In genomic region chr8:107108978-107109720, GRCm38 (mm10) we compare ENCODE assay signal across 12 mouse cellular contexts. TPM values are rescaled to one million over a fixed set of nuclear protein-coding genes. Genes with fewer than 3 reads are reported as not detected.
DNase-seq lines count a peak whose midpoint lies in the region; ATAC-seq and TF ChIP-seq lines count a peak whose summit lies in the region.
"Had no signal": no experiment of that assay in that cellular context is flagged by ENCODE, and none has a peak within 500 bp of the region (broad histone marks: within the 10 kb centered on the region; RNA-seq: fewer than 3 reads in every experiment).

No protein-coding gene starts in this region.

- H3K9ac ChIP-seq in hindbrain, embryonic 14.5 days: no peak overlapping the region
- H3K9ac ChIP-seq in hindbrain, embryonic 13.5 days: no peak overlapping the region
- H3K9ac ChIP-seq in intestine, embryonic 16.5 days (ENCODE audit: low read depth, low read length): peak overlapping the region; percentile 46; the same call in 1 of the 2 replicates
- peak overlapping the region; percentile 53 for H3K9ac ChIP-seq in stomach, postnatal 0 days (ENCODE audit: low read length)
- H3K9ac ChIP-seq: limb, embryonic 12.5 days had no signal

- H3K9me3 ChIP-seq in hindbrain, embryonic 14.5 days (ENCODE audit: control insufficient read depth, low read length): no peaks in the 10 kb centered on the region
- no peaks in the 10 kb centered on the region for H3K9me3 ChIP-seq in hindbrain, embryonic 13.5 days
- no peaks in the 10 kb centered on the region for H3K9me3 ChIP-seq in intestine, embryonic 16.5 days (ENCODE audit: control insufficient read depth, low read length)
- no peaks in the 10 kb centered on the region for H3K9me3 ChIP-seq in stomach, postnatal 0 days (ENCODE audit: control insufficient read depth, low read length)
- H3K9me3 ChIP-seq: limb, embryonic 12.5 days had no signal

- no peaks in the 10 kb centered on the region for H3K4me1 ChIP-seq in hindbrain, embryonic 14.5 days (replicated peaks; ENCODE audit: control insufficient read depth, insufficient read depth, low read length)
- peaks cover 10% of the 10 kb centered on the region for H3K4me1 ChIP-seq in hindbrain, embryonic 13.5 days (replicated peaks)
- H3K4me1 ChIP-seq in testis, adult 2 months (ENCODE audit: control insufficient read depth, insufficient read depth, low read length): peaks cover 9% of the 10 kb centered on the region
- no peaks in the 10 kb centered on the region for H3K4me1 ChIP-seq in intestine, embryonic 16.5 days (ENCODE audit: control insufficient read depth, insufficient read depth, low read length)
- H3K4me1 ChIP-seq in stomach, postnatal 0 days (replicated peaks; ENCODE audit: control insufficient read depth, insufficient read depth): no peaks in the 10 kb centered on the region

- DNase-seq in hindbrain, embryonic 14.5 days (ENCODE audit: low spot score): no peak
- no peak for DNase-seq in testis, postnatal 10 days (ENCODE audit: low spot score)
- DNase-seq in stomach, postnatal 0 days (ENCODE audit: low spot score): no peak
- no peak for DNase-seq in thymus, postnatal 14 days
- DNase-seq: kidney, postnatal 10 days; right cerebral cortex, postnatal 4 days had no signal

- 69% methylated on average over 23 of the region's 23 CpGs for WGBS in hindbrain, embryonic 14.5 days
- 73% methylated on average over 23 of the region's 23 CpGs for WGBS in hindbrain, embryonic 13.5 days
- WGBS in intestine, embryonic 16.5 days: 48% methylated on average over 23 of the region's 23 CpGs
- WGBS in stomach, postnatal 0 days: 49% methylated on average over 23 of the region's 23 CpGs

- no peak for ATAC-seq in hindbrain, embryonic 14.5 days (ENCODE audit: low FRiP score)
- ATAC-seq in hindbrain, embryonic 13.5 days (ENCODE audit: low FRiP score): no peak
- peak; percentile 26 for ATAC-seq in intestine, embryonic 16.5 days
- ATAC-seq in stomach, postnatal 0 days (ENCODE audit: low FRiP score, low TSS enrichment): peak; percentile 69
- ATAC-seq in megakaryocyte-erythroid progenitor cell, adult 5-6 weeks (replicated peaks; ENCODE audit: low FRiP score, low TSS enrichment, poor library complexity, severe bottlenecking): no peak

- no peak overlapping the region for H3K27ac ChIP-seq in hindbrain, embryonic 14.5 days
- no peak overlapping the region for H3K27ac ChIP-seq in hindbrain, embryonic 13.5 days
- no peak overlapping the region for H3K27ac ChIP-seq in testis, adult 2 months (ENCODE audit: control insufficient read depth, insufficient read depth, low read depth, low read length)
- H3K27ac ChIP-seq in intestine, embryonic 16.5 days (ENCODE audit: low read length): no peak overlapping the region
- no peak overlapping the region; the same call in 1 of the 2 replicates for H3K27ac ChIP-seq in stomach, postnatal 0 days (replicated peaks)
- H3K27ac ChIP-seq: limb, embryonic 12.5 days had no signal

- no peaks in the 10 kb centered on the region for H3K36me3 ChIP-seq in hindbrain, embryonic 14.5 days (replicated peaks; ENCODE audit: control insufficient read depth, insufficient read depth)
- H3K36me3 ChIP-seq in hindbrain, embryonic 13.5 days: no peaks in the 10 kb centered on the region
- H3K36me3 ChIP-seq in testis, adult 2 months (ENCODE audit: control insufficient read depth, insufficient read depth, low read length): no peaks in the 10 kb centered on the region
- no peaks in the 10 kb centered on the region for H3K36me3 ChIP-seq in intestine, embryonic 16.5 days (ENCODE audit: control insufficient read depth, insufficient read depth, low read length)
- no peaks in the 10 kb centered on the region for H3K36me3 ChIP-seq in stomach, postnatal 0 days (ENCODE audit: control insufficient read depth, insufficient read depth, low read length)
- H3K36me3 ChIP-seq: limb, embryonic 12.5 days had no signal

- H3K4me2 ChIP-seq in hindbrain, embryonic 14.5 days (replicated peaks): 0 out of 2 replicates have a peak overlapping the region, but pooled peaks have one; percentile 10
- no peak overlapping the region for H3K4me2 ChIP-seq in hindbrain, embryonic 13.5 days
- H3K4me2 ChIP-seq in intestine, embryonic 16.5 days (ENCODE audit: low read depth, low read length): peak overlapping the region; percentile 30
- peak overlapping the region; percentile 42 for H3K4me2 ChIP-seq in stomach, postnatal 0 days (replicated peaks; ENCODE audit: low read depth)
- H3K4me2 ChIP-seq: limb, embryonic 12.5 days had no signal

- no peak for TF ChIP-seq EP300 in stomach, postnatal 0 days (optimal IDR thresholded peaks at IDR 0.05)

- TF ChIP-seq CTCF in testis, adult 2 months (IDR thresholded peaks at IDR 0.05; ENCODE audit: control insufficient read depth, insufficient read depth, insufficient replicate concordance, low read depth, low read length): no peak
- TF ChIP-seq CTCF in stomach, postnatal 0 days (IDR thresholded peaks at IDR 0.05; ENCODE audit: low read depth): peak; percentile 4; the same call in 1 of the 2 replicates

- no peak for TF ChIP-seq POLR2A in testis, adult 2 months (IDR thresholded peaks at IDR 0.05; ENCODE audit: control insufficient read depth, low read depth, low read length)

- no peak overlapping the region for H3K4me3 ChIP-seq in hindbrain, embryonic 14.5 days (replicated peaks; ENCODE audit: low read length)
- no peak overlapping the region for H3K4me3 ChIP-seq in hindbrain, embryonic 13.5 days
- peak overlapping the region; percentile 21 for H3K4me3 ChIP-seq in testis, adult 2 months (ENCODE audit: control insufficient read depth, low read depth, low read length)
- H3K4me3 ChIP-seq in intestine, embryonic 16.5 days (ENCODE audit: low read length): peak overlapping the region; percentile 20
- H3K4me3 ChIP-seq in stomach, postnatal 0 days (ENCODE audit: low read depth, low read length): no peak overlapping the region; the same call in 1 of the 2 replicates
- H3K4me3 ChIP-seq: limb, embryonic 12.5 days had no signal

- no peaks in the 10 kb centered on the region for H3K27me3 ChIP-seq in hindbrain, embryonic 14.5 days (ENCODE audit: control insufficient read depth, insufficient read depth, low read length)
- no peaks in the 10 kb centered on the region for H3K27me3 ChIP-seq in hindbrain, embryonic 13.5 days
- H3K27me3 ChIP-seq in testis, adult 2 months (ENCODE audit: control insufficient read depth, insufficient read depth, low read length): no peaks in the 10 kb centered on the region
- no peaks in the 10 kb centered on the region for H3K27me3 ChIP-seq in intestine, embryonic 16.5 days (replicated peaks; ENCODE audit: control insufficient read depth, insufficient read depth, low read length)
- no peaks in the 10 kb centered on the region for H3K27me3 ChIP-seq in stomach, postnatal 0 days (ENCODE audit: control insufficient read depth, insufficient read depth, low read length)
- H3K27me3 ChIP-seq: limb, embryonic 12.5 days had no signal

RNA-seq across cellular contexts. Expression of gene Terf2, which starts 12.8 kb away (rescaled TPM):
- 20.5 and 22.2 TPM in 2 replicates for polyA plus RNA-seq in hindbrain, embryonic 14.5 days (2014; fragmentation: Nextera tagmentation; extraction: Ambion mirVana)
- polyA plus RNA-seq in hindbrain, embryonic 13.5 days (2015; fragmentation: Nextera tagmentation; extraction: Ambion mirVana): 28.3 and 28.8 TPM in 2 replicates
- polyA plus RNA-seq in testis, adult 2 months (2012; rRNA removed): 13.6 and 14.1 TPM in 2 replicates
- 12.4 and 12.5 TPM in 2 replicates for polyA plus RNA-seq in intestine, embryonic 16.5 days (2015; fragmentation: Nextera tagmentation; extraction: Ambion mirVana)
- 12.1 and 12.7 TPM in 2 replicates for polyA plus RNA-seq in stomach, postnatal 0 days (2015; fragmentation: Nextera tagmentation; extraction: Ambion mirVana)
- 48.8 and 52.7 TPM in 2 replicates for total RNA-seq in megakaryocyte-erythroid progenitor cell, adult 5-6 weeks (2014; fragmentation: Nextera tagmentation)
- 25.6 and 39.7 TPM in 2 replicates for total RNA-seq in megakaryocyte-erythroid progenitor cell, adult 5-6 weeks (2017)

RNA-seq across cellular contexts. Expression of gene Cyb5b, which starts 41.3 kb away (rescaled TPM):
- 126 and 134 TPM in 2 replicates for polyA plus RNA-seq in hindbrain, embryonic 14.5 days (2014; fragmentation: Nextera tagmentation; extraction: Ambion mirVana)
- 102 TPM in 2 replicates for polyA plus RNA-seq in hindbrain, embryonic 13.5 days (2015; fragmentation: Nextera tagmentation; extraction: Ambion mirVana)
- 31.2 and 31.4 TPM in 2 replicates for polyA plus RNA-seq in testis, adult 2 months (2012; rRNA removed)
- 155 and 177 TPM in 2 replicates for polyA plus RNA-seq in intestine, embryonic 16.5 days (2015; fragmentation: Nextera tagmentation; extraction: Ambion mirVana)
- polyA plus RNA-seq in stomach, postnatal 0 days (2015; fragmentation: Nextera tagmentation; extraction: Ambion mirVana): 52.6 and 52.9 TPM in 2 replicates
- total RNA-seq in megakaryocyte-erythroid progenitor cell, adult 5-6 weeks (2014; fragmentation: Nextera tagmentation): 34.9 and 35.4 TPM in 2 replicates
- total RNA-seq in megakaryocyte-erythroid progenitor cell, adult 5-6 weeks (2017): 39.3 and 46.4 TPM in 2 replicates

RNA-seq across cellular contexts. Expression of gene Tmed6, which starts 43.7 kb away (rescaled TPM):
- polyA plus RNA-seq in hindbrain, embryonic 14.5 days (2014; fragmentation: Nextera tagmentation; extraction: Ambion mirVana): not detected in 2 replicates
- not detected in 2 replicates for polyA plus RNA-seq in hindbrain, embryonic 13.5 days (2015; fragmentation: Nextera tagmentation; extraction: Ambion mirVana)
- polyA plus RNA-seq in testis, adult 2 months (2012; rRNA removed): 92.7 and 108 TPM in 2 replicates
- 52.3 and 60.5 TPM in 2 replicates for polyA plus RNA-seq in intestine, embryonic 16.5 days (2015; fragmentation: Nextera tagmentation; extraction: Ambion mirVana)
- polyA plus RNA-seq in stomach, postnatal 0 days (2015; fragmentation: Nextera tagmentation; extraction: Ambion mirVana): 79.6 and 81.7 TPM in 2 replicates
- total RNA-seq in megakaryocyte-erythroid progenitor cell, adult 5-6 weeks (2014; fragmentation: Nextera tagmentation): not detected in 2 replicates
- not detected in 2 replicates for total RNA-seq in megakaryocyte-erythroid progenitor cell, adult 5-6 weeks (2017)
- total RNA-seq: common myeloid progenitor, adult 5-6 weeks had no signal
- polyA plus RNA-seq: limb, embryonic 12.5 days had no signal

RNA-seq across cellular contexts. Expression of gene Nip7, which starts 52.5 kb away (rescaled TPM):
- polyA plus RNA-seq in hindbrain, embryonic 14.5 days (2014; fragmentation: Nextera tagmentation; extraction: Ambion mirVana): 69.3 and 70.2 TPM in 2 replicates
- polyA plus RNA-seq in hindbrain, embryonic 13.5 days (2015; fragmentation: Nextera tagmentation; extraction: Ambion mirVana): 73.7 and 77.6 TPM in 2 replicates
- 32.1 and 37.3 TPM in 2 replicates for polyA plus RNA-seq in testis, adult 2 months (2012; rRNA removed)
- 73.5 and 85.9 TPM in 2 replicates for polyA plus RNA-seq in intestine, embryonic 16.5 days (2015; fragmentation: Nextera tagmentation; extraction: Ambion mirVana)
- 49.5 and 49.9 TPM in 2 replicates for polyA plus RNA-seq in stomach, postnatal 0 days (2015; fragmentation: Nextera tagmentation; extraction: Ambion mirVana)
- total RNA-seq in megakaryocyte-erythroid progenitor cell, adult 5-6 weeks (2014; fragmentation: Nextera tagmentation): 47.4 and 67.6 TPM in 2 replicates
- total RNA-seq in megakaryocyte-erythroid progenitor cell, adult 5-6 weeks (2017): 34.6 and 51.7 TPM in 2 replicates

RNA-seq across cellular contexts. Expression of gene Cog8, which starts 52.7 kb away (rescaled TPM):
- polyA plus RNA-seq in hindbrain, embryonic 14.5 days (2014; fragmentation: Nextera tagmentation; extraction: Ambion mirVana): 40.7 and 42.6 TPM in 2 replicates
- 39.6 and 40.9 TPM in 2 replicates for polyA plus RNA-seq in hindbrain, embryonic 13.5 days (2015; fragmentation: Nextera tagmentation; extraction: Ambion mirVana)
- polyA plus RNA-seq in testis, adult 2 months (2012; rRNA removed): 78.6 and 87.1 TPM in 2 replicates
- polyA plus RNA-seq in intestine, embryonic 16.5 days (2015; fragmentation: Nextera tagmentation; extraction: Ambion mirVana): 32.4 and 32.8 TPM in 2 replicates
- 22.2 and 24.1 TPM in 2 replicates for polyA plus RNA-seq in stomach, postnatal 0 days (2015; fragmentation: Nextera tagmentation; extraction: Ambion mirVana)
- total RNA-seq in megakaryocyte-erythroid progenitor cell, adult 5-6 weeks (2014; fragmentation: Nextera tagmentation): 19.8 and 30.3 TPM in 2 replicates
- total RNA-seq in megakaryocyte-erythroid progenitor cell, adult 5-6 weeks (2017): 22.3 and 25.9 TPM in 2 replicates

Comparison
In these comparisons a context has a peak if more than half of its experiments do, and no peak if none do; other contexts are left out.
1. ATAC-seq: peak in intestine, embryonic 16.5 days (single experiment) and stomach, postnatal 0 days (single experiment); none in hindbrain, embryonic 14.5 days (single experiment), hindbrain, embryonic 13.5 days (single experiment) and megakaryocyte-erythroid progenitor cell, adult 5-6 weeks (single experiment).
2. H3K4me3 ChIP-seq: peak in testis, adult 2 months (single experiment) and intestine, embryonic 16.5 days (single experiment); none in hindbrain, embryonic 14.5 days (single experiment), hindbrain, embryonic 13.5 days (single experiment) and stomach, postnatal 0 days (single experiment).
3. H3K9ac ChIP-seq: peak in intestine, embryonic 16.5 days (single experiment) and stomach, postnatal 0 days (single experiment); none in hindbrain, embryonic 14.5 days (single experiment) and hindbrain, embryonic 13.5 days (single experiment).
4. RNA of gene Tmed6, which starts 43.7 kb away (polyA plus RNA-seq): 92.7 to 108 TPM in testis, adult 2 months, 79.6 to 81.7 TPM in stomach, postnatal 0 days and 52.3 to 60.5 TPM in intestine, embryonic 16.5 days; not detected in hindbrain, embryonic 13.5 days and not detected in hindbrain, embryonic 14.5 days; every median in the first group is over 10 times any median in the second.